Mouse (Mus musculus): ENCODE results near the gene Lin28b.

Gene Lin28b

GRCm38 (mm10) chr10:45485761-45486602, at the start of gene Lin28b:
Gene Lin28b (minus strand): TSS chr10:45486395.
- peak; percentile 72 to 73 for DNase-seq (ENCODE audit: low spot score in 2 of 2)

- no peak for DNase-seq (ENCODE audit: low spot score in 2 of 2)
These were observed 25.6 kb upstream of the Lin28b start for GRCm38 (mm10) chr10:45511764-45512163.

GRCm38 (mm10) chr10:45510662-45511061, 24.5 kb upstream of the Lin28b start:
- no peak for DNase-seq (ENCODE audit: low spot score in 2 of 2)

GRCm38 (mm10) chr10:45500259-45500658, 14.1 kb upstream of the Lin28b start:
- DNase-seq (ENCODE audit: low spot score in 2 of 2): no peak

DNA sequence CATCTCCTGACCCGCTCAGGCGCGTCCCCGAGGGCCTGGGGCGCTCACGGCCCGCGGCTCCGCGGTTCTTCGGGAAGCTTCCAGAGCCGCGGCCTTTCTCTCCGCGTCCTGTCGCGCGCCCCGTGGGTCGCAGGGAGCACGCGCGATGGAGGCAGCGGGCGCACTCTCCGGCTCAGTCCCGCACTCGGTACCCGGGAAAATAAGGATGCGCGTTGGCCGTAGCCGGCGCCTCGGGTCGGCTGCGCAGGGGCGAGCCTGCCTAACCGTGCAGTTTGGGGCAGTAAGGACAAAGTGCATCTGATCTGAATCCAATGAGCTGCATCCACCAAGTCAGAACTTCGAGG, 380 bp upstream of the Lin28b start:
- DNase-seq (ENCODE audit: low spot score in 2 of 2): no peak

- DNase-seq (ENCODE audit: low spot score in 2 of 2): no peak
These were observed 902 bp downstream of the Lin28b start for GRCm38 (mm10) chr10:45485226-45485760.

- no peak for DNase-seq (ENCODE audit: low spot score in 2 of 2)
These were observed 3.0 kb downstream of the Lin28b start for GRCm38 (mm10) chr10:45483210-45483609.

DNA sequence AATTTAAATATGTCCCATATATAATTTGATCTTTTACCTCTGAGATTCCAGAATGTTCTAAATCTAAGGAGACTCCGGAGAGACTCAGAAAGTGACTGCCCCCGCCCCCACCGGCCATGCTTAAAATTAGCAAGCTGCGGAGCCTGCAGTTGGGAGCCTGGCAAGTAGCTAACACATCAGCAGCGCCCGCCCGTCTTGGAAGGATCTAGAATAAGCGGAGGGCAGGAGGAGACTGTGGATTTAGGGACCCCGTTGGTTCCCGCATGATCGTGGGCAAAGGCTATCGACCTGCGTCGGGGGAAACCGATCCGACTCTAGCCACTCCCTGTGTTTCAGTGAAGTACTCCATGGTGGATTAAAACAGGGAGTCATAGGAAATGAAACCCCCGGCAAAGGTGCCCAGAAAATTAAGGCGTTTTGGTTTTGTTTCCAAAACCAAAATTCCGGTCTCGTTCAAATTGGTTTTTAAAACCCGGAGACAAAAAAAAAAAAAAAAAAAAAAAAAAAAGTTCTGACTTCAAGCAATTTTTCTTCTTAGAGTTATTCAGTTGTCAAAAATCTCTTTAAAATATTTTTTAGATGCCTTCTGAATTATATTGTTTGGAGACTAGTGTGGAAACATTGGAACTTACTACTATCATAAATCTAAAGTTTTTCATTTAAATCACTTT, 12.4 kb downstream of the Lin28b start:
- DNase-seq (ENCODE audit: low spot score in 2 of 2): peak; percentile 23 to 37

DNA sequence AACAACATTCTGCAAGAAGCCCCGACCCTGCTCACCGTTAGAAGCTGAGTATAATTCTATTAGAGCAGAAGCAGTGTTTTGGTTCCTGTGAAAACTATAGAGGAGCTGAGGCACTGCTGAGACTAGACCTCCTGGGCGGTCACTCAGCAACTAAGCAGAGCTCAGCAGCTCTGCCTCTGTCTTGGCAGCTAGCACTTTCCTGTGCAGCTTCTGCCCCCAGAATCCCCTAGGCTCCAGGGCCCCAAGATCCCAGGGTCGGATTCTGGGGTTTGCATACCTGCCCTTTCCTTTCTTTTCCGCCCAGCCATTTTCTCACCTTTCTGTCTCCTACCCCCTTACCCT, 13.1 kb downstream of the Lin28b start:
- no peak for DNase-seq (ENCODE audit: low spot score in 2 of 2)

DNA sequence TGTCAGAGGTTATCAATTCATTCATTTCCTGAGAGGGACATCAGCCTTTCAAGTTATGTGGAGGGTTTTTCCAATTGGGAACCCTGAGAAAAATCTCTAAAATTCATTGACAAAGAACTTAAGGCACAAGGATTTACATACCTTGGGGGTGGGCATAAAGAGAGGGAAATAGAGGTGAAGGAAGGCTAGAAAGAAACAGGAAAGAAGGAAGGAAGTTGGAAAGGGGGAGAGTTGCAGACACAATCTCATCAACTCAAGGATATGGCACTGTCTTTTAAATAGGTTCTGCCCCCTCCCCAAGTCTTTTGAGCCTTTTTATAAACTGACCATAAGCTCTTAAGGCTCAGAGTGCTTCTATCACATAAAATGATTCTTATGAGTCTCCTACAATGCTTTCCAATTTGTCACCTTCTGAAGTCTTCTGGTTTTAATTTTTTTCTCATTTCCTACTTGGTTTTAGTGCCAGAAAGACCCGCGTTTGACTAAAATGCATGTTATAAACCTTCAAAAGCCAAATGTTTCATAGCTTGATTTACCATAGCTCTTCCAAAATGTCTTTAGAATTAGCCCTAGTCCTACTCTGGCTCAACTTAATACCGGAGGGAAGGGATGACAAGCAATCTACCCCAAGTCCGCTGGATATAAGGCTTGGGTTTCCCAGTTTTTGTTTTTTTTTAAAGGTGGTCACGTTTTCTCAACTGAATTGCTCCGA, 13.6 kb downstream of the Lin28b start:
- DNase-seq (ENCODE audit: low spot score in 2 of 2): no peak

DNA sequence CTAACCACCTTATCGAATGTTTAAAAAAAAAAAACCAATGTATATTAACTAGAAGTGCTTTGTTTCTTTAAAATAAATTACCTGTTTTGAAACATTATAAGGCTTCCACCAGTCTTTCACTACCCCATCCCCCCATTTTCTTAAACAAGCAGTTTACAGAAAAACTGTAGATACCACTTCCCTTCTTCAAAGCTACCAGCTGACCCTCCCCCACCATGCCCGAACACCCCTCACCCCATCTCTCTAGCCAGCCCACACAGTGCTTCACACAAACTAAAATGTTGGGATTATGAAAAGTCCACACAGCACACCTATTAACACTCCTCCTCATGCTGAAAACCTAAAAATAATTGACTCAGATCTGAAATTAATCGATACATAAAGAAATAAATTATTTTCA, 14.9 kb downstream of the Lin28b start:
- no peak for DNase-seq (ENCODE audit: low spot score in 2 of 2)

DNA sequence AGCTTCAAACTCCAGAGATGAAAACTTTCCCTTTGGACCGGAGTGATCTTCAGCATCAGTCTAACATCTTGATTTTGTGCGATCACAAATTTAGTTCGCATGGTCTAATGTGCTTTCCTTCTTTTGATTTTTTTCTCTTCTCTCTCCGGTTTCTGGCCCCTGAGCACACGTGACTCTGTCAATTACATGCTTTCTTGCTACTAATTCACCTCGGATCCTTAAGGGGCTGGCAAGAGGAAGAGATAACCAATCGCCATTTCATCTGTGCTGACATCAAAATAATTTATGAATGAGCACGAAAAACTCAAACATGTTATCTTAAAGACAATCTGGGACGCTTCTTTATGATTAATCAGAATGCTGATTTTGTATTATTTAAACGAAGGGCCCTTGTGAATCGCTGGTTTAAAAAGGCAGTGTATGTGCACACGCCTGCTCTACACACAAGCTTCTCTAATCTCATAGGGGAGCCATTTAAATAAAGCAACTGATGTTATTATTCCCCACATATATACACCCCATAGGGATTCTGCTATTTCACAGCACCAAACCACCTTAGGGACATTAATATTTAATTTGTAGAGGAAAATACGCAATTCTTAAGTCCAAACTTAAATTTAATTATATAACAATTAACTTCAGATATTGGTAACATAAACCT, 16.0 kb downstream of the Lin28b start:
- DNase-seq (ENCODE audit: low spot score in 2 of 2): no peak

GRCm38 (mm10) chr10:45469027-45469996, 16.9 kb downstream of the Lin28b start:
- DNase-seq (ENCODE audit: low spot score in 2 of 2): no peak

GRCm38 (mm10) chr10:45468180-45468915, 17.8 kb downstream of the Lin28b start:
- no peak for DNase-seq (ENCODE audit: low spot score in 2 of 2)

- no peak for DNase-seq (ENCODE audit: low spot score in 2 of 2)
These were observed 27.6 kb downstream of the Lin28b start for GRCm38 (mm10) chr10:45458637-45459036.

- DNase-seq (ENCODE audit: low spot score in 2 of 2): no peak
These were observed 28.1 kb downstream of the Lin28b start for GRCm38 (mm10) chr10:45458074-45458473.

- DNase-seq (ENCODE audit: low spot score in 2 of 2): no peak
These were observed 39.6 kb downstream of the Lin28b start for GRCm38 (mm10) chr10:45446625-45447024.

- no peak for DNase-seq (ENCODE audit: low spot score in 2 of 2)
These were observed 40.0 kb downstream of the Lin28b start for GRCm38 (mm10) chr10:45446215-45446614.

DNA sequence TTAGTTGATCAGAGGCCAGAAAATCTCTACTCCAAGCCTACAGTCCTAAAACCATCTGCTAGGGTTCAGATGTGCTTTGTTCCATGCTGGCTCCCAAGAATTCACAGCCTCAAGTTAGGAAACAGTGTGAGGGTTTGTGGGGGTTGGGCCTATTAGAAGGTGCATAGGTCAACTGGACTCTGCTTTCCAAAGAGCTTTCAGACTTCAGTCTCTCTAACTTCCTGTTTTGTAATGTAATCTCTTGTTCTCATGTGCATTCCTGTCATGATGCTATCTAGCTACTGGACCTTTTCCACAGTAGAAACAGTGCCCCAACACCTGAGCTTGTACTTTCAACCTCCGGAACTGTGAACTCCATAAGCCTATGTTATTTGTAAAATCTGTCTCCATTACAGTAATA, 63.8 kb downstream of the Lin28b start:
- DNase-seq (ENCODE audit: low spot score in 2 of 2): no peak

DNA sequence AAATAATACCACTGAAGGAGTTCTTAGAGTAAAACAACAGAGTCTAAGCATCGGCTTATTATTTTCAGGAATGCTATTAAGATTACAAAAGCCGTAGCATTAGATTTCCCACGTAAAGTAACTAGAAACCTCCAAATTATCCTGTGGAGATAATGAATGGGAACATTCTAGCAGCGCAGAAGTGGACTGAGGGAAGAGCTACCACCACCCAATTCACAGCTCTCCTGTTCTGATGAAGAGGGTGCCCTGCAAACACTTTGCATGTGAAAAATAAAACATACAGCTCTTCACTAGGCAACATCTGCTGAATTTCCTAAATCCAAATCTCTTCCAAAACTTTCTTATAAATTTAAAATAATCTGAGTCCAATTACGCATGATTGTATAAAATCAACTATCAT, 74.1 kb downstream of the Lin28b start:
- no peak for DNase-seq (ENCODE audit: low spot score in 2 of 2)
